Mouse (Mus musculus) heart, postnatal 36 days (tissue): ENCODE measurements around the gene Togaram2. TPM values are rescaled to one million over a fixed set of nuclear protein-coding genes. Genes with fewer than 3 reads are reported as not detected.
"Not testable (repeated sequence)": the region's sequence is repeated elsewhere in the genome, so short reads cannot be mapped to it uniquely, and the experiment has no call there.

Experiments used
- DNase-seq, 2 experiments: peaks; one replicate each; pipeline ENCODE4 v3.0.0; 2021 to 2022
- intact Hi-C: fragments of 180-260 bp; cut with DNase I; formaldehyde crosslinking; loops from one replicate; pipeline ENCODE4 v1.15.1; 2025
- total RNA-seq, 2 experiments: library from RNA; stranded (reverse); gene quantifications; 2 replicates each; pipeline ENCODE4 v1.2.3; 2021

Gene Togaram2
- 1 to 10 TPM; 3.9 to 5.9 TPM for total RNA-seq

GRCm38 (mm10) chr17:71673092-71673491 is at the start of gene Togaram2:
Gene Togaram2 (plus strand): TSS chr17:71673261.
- intact Hi-C loops, result loop anchor here (5.0 kb wide), 1 partner anchor 119 kb away; no protein-coding TSS in a partner anchor
- DNase-seq, result no peak

GRCm38 (mm10) chr17:71631806-71632205 is 41.3 kb upstream of the Togaram2 start:
- DNase-seq, result no peak
- intact Hi-C loops, result no loop called here

- intact Hi-C loops, result no loop called here
- DNase-seq, result no peak
These were observed 39.7 kb upstream of the Togaram2 start for GRCm38 (mm10) chr17:71633350-71633749.

- intact Hi-C loops, result no loop called here
These were observed 36.3 kb upstream of the Togaram2 start for GRCm38 (mm10) chr17:71636786-71637185.

GRCm38 (mm10) chr17:71637750-71638265 is 35.3 kb upstream of the Togaram2 start:
- intact Hi-C loops, result no loop called here
- DNase-seq, result no peak

More at GRCm38 (mm10) chr17:71636786-71637185, 36.3 kb upstream of the Togaram2 start:
- DNase-seq, result no peak

GRCm38 (mm10) chr17:71639056-71639455 is 34.0 kb upstream of the Togaram2 start:
- intact Hi-C loops, result not testable (repeated sequence)

GRCm38 (mm10) chr17:71640421-71641085 is 32.5 kb upstream of the Togaram2 start:
- intact Hi-C loops, result no loop called here
- no peak for DNase-seq

More at GRCm38 (mm10) chr17:71639056-71639455, 34.0 kb upstream of the Togaram2 start:
- not testable (repeated sequence) for DNase-seq

- DNase-seq, result no peak
- intact Hi-C loops, result no loop called here
These were observed 30.9 kb upstream of the Togaram2 start for GRCm38 (mm10) chr17:71642190-71642589.

GRCm38 (mm10) chr17:71650011-71650410 is 23.1 kb upstream of the Togaram2 start:
- no peak for DNase-seq

GRCm38 (mm10) chr17:71652495-71652894 is 20.6 kb upstream of the Togaram2 start:
- no peak for DNase-seq
- intact Hi-C loops, result no loop called here

More at GRCm38 (mm10) chr17:71650011-71650410, 23.1 kb upstream of the Togaram2 start:
- intact Hi-C loops, result no loop called here

GRCm38 (mm10) chr17:71652934-71653333 is 20.1 kb upstream of the Togaram2 start:
- DNase-seq, result no peak
- intact Hi-C loops, result no loop called here

GRCm38 (mm10) chr17:71657521-71657920 is 15.5 kb upstream of the Togaram2 start:
- intact Hi-C loops, result no loop called here

GRCm38 (mm10) chr17:71658666-71659065 is 14.4 kb upstream of the Togaram2 start:
- intact Hi-C loops, result no loop called here
- DNase-seq, result no peak

More at GRCm38 (mm10) chr17:71657521-71657920, 15.5 kb upstream of the Togaram2 start:
- no peak for DNase-seq

- intact Hi-C loops, result loop anchor here (10.0 kb wide), 1 partner anchor 944 kb away; the partner anchor contains the start of gene Alk
- DNase-seq, result no peak
These were observed 12.7 kb upstream of the Togaram2 start for GRCm38 (mm10) chr17:71660390-71660789.

GRCm38 (mm10) chr17:71662751-71663250 is 10.3 kb upstream of the Togaram2 start:
- DNase-seq, result peak; percentile 74 to 77
- intact Hi-C loops, result loop anchor here (1.0 to 10.0 kb wide), 3 partner anchors 212 to 942 kb away; partner anchors contain the start of gene Alk

GRCm38 (mm10) chr17:71663491-71663890 is 9.6 kb upstream of the Togaram2 start:
- intact Hi-C loops, result loop anchor here (2.0 to 10.0 kb wide), 2 partner anchors 579 to 941 kb away; partner anchors contain the start of gene Alk
- DNase-seq, result no peak

- DNase-seq, result no peak
- intact Hi-C loops, result loop anchor here (10.0 kb wide), 1 partner anchor 941 kb away; the partner anchor contains the start of gene Alk
These were observed 8.9 kb upstream of the Togaram2 start for GRCm38 (mm10) chr17:71664172-71664571.

- DNase-seq, result no peak
- intact Hi-C loops, result loop anchor here (10.0 kb wide), 1 partner anchor 940 kb away; the partner anchor contains the start of gene Alk
These were observed 7.9 kb upstream of the Togaram2 start for GRCm38 (mm10) chr17:71665201-71665600.

- intact Hi-C loops, result loop anchor here (10.0 kb wide), 1 partner anchor 935 kb away; the partner anchor contains the start of gene Alk
- no peak for DNase-seq
These were observed 3.5 kb upstream of the Togaram2 start for GRCm38 (mm10) chr17:71669511-71669910.

- peak; percentile 27 to 52 for DNase-seq
- intact Hi-C loops, result loop anchor here (5.0 kb wide), 1 partner anchor 120 kb away; no protein-coding TSS in a partner anchor
These were observed 1.1 kb upstream of the Togaram2 start for GRCm38 (mm10) chr17:71671840-71672546.

GRCm38 (mm10) chr17:71673936-71674335 is 875 bp downstream of the Togaram2 start:
- DNase-seq, result no peak
- intact Hi-C loops, result loop anchor here (5.0 kb wide), 1 partner anchor 118 kb away; no protein-coding TSS in a partner anchor
